Mouse (Mus musculus): ENCODE data around the gene Pim3.

Pim3 gene

GRCm38 (mm10) chr15:88881253-88882044 lies 19.5 kb downstream of the Pim3 start:
- DNase-seq (ENCODE audit: low spot score in 2 of 2), result no peak

- no peak for DNase-seq (ENCODE audit: low spot score in 2 of 2)
Measured at GRCm38 (mm10) chr15:88882851-88883250, 20.9 kb downstream of the Pim3 start.

- no peak for DNase-seq (ENCODE audit: low spot score in 2 of 2)
Measured at GRCm38 (mm10) chr15:88883342-88883741, 21.4 kb downstream of the Pim3 start.

GRCm38 (mm10) chr15:88885376-88885775 lies 23.4 kb downstream of the Pim3 start:
- no peak for DNase-seq (ENCODE audit: low spot score in 2 of 2)

- no peak for DNase-seq (ENCODE audit: low spot score in 2 of 2)
Measured at GRCm38 (mm10) chr15:88889032-88889431, 27.0 kb downstream of the Pim3 start.

GRCm38 (mm10) chr15:88889994-88890393 lies 28.0 kb downstream of the Pim3 start:
- no peak for DNase-seq (ENCODE audit: low spot score in 2 of 2)

- peak; percentile 32 for DNase-seq (ENCODE audit: low spot score in 2 of 2)
Measured at GRCm38 (mm10) chr15:88890751-88891675, 29.0 kb downstream of the Pim3 start.

- no peak for DNase-seq (ENCODE audit: low spot score in 2 of 2)
Measured at GRCm38 (mm10) chr15:88891676-88892040, 29.7 kb downstream of the Pim3 start.

- DNase-seq (ENCODE audit: low spot score in 2 of 2), result no peak
Measured at GRCm38 (mm10) chr15:88892252-88892651, 30.3 kb downstream of the Pim3 start.

- no peak for DNase-seq (ENCODE audit: low spot score in 2 of 2)
Measured at GRCm38 (mm10) chr15:88892876-88893275, 30.9 kb downstream of the Pim3 start.

- no peak for DNase-seq (ENCODE audit: low spot score in 2 of 2)
Measured at GRCm38 (mm10) chr15:88895119-88895518, 33.1 kb downstream of the Pim3 start.

- DNase-seq (ENCODE audit: low spot score in 2 of 2), result no peak
Measured at GRCm38 (mm10) chr15:88895891-88896290, 33.9 kb downstream of the Pim3 start.

GRCm38 (mm10) chr15:88896341-88896980 lies 34.5 kb downstream of the Pim3 start:
- no peak for DNase-seq (ENCODE audit: low spot score in 2 of 2)

GRCm38 (mm10) chr15:88902200-88902875 lies 40.4 kb downstream of the Pim3 start:
- DNase-seq (ENCODE audit: low spot score in 2 of 2), result no peak

- no peak for DNase-seq (ENCODE audit: low spot score in 2 of 2)
Measured at GRCm38 (mm10) chr15:88903086-88903485, 41.1 kb downstream of the Pim3 start.

- no peak for DNase-seq (ENCODE audit: low spot score in 2 of 2)
Measured at GRCm38 (mm10) chr15:88904056-88904811, 42.2 kb downstream of the Pim3 start.

- DNase-seq (ENCODE audit: low spot score in 2 of 2), result no peak
Measured at GRCm38 (mm10) chr15:88906347-88906746, 44.4 kb downstream of the Pim3 start.

GRCm38 (mm10) chr15:88915046-88915445 lies 53.1 kb downstream of the Pim3 start:
- DNase-seq (ENCODE audit: low spot score in 2 of 2), result no peak

Measured in heart, adult 9 months (tissue).